Mouse (Mus musculus): Measurements from ENCODE around the gene Plekhg2. TPM values are rescaled to one million over a fixed set of nuclear protein-coding genes. Genes with fewer than 3 reads are reported as not detected.

Plekhg2 gene
- polyA plus RNA-seq (2015; fragmentation: Nextera tagmentation; extraction: Ambion mirVana) = 21.4 and 26.5 TPM in 2 replicates

DNA sequence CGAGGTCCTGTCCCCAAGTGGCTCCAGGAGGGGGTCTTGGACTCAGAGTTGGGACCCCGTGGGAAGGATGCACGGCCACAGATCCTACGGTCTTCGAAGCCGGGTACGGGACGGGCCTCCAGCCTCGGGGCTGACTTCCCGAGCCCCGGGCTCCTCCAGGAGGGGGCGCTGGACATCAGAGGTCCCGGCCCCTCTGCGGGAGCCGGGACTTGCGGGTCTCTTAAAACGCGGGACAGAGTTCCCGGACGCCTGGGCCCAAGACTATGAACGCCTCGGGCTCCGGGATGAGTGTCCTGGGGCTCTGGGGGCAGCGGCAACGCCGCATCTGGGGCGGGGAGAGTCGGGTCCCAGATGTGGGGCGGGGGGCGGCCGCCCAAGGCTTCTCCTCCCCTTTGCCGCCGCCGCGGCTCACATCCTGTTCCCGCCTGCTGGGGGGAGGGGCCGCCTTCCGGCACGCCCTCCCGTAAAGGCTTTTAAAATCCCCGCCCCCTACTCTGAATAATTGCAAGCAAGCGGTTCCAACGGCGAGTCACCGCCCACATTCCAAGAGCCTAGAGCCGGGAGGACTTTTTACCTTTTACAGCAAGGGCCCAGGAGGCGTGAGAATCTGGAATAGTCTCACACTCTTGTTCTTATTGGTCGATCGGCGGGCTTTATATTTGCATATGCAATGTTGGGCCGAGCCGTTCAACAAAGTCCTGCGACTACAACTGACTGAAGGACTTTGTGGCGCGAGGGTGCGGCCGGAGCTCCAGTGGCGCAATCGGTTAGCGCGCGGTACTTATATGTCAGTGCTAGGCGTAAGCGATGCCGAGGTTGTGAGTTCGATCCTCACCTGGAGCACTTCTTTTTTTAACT, at the start of gene Plekhg2:
Plekhg2 (minus strand) TSS at position 349 of the 858 bp plus-strand sequence.
- no peaks in the 10 kb centered on the region for H3K27me3 ChIP-seq (replicated peaks)
- H3K9me3 ChIP-seq (replicated peaks) = no peaks in the 10 kb centered on the region
- peak within 1 kb of the TSS; percentile 95 for H3K4me2 ChIP-seq
- peak; percentile 88 for ATAC-seq (ENCODE audit: low FRiP score)
- peak within 1 kb of the TSS; percentile 93 for H3K27ac ChIP-seq (replicated peaks)
- H3K36me3 ChIP-seq = 0 out of 2 replicates have a peak, but pooled peaks cover 5% of the 10 kb centered on the region
- H3K9ac ChIP-seq (replicated peaks) = peak within 1 kb of the TSS; percentile 73
- peak within 1 kb of the TSS; percentile 87 for H3K4me3 ChIP-seq (replicated peaks)
- under 1% methylated on average over 64 of the region's 66 CpGs for WGBS
- H3K4me1 ChIP-seq = peaks cover 56% of the 10 kb centered on the region

DNA sequence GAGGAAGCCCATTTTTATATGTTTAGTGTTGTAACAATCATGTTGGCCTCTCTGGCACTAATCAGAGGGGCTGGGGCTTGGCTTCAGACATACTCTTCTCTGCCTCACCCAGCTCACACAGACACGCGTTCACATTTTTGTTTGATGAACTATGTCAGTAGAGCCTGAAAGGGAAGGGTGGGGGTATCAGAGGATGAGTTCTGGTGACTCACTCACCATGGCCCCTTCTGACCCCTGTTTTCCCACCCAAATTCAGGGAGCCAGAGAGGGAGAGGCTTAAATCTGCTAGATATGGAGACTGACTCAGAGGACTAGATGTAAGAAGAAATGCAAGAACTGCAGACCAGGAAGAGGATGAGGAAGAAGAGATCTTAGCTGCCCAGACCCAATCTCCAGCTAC, 47.0 kb upstream of the Plekhg2 start:
- WGBS = 96% methylated on average over 2 of the region's 2 CpGs
- no peaks in the 10 kb centered on the region for H3K27me3 ChIP-seq (replicated peaks)
- no peak overlapping the region for H3K4me2 ChIP-seq
- H3K36me3 ChIP-seq = peaks cover 83% of the 10 kb centered on the region
- H3K27ac ChIP-seq (replicated peaks) = no peak overlapping the region
- ATAC-seq (ENCODE audit: low FRiP score) = no peak
- H3K9ac ChIP-seq (replicated peaks) = no peak overlapping the region
- no peak overlapping the region for H3K4me3 ChIP-seq (replicated peaks)
- H3K9me3 ChIP-seq (replicated peaks) = no peaks in the 10 kb centered on the region
- H3K4me1 ChIP-seq = 0 out of 2 replicates have a peak, but pooled peaks cover 4% of the 10 kb centered on the region

DNA sequence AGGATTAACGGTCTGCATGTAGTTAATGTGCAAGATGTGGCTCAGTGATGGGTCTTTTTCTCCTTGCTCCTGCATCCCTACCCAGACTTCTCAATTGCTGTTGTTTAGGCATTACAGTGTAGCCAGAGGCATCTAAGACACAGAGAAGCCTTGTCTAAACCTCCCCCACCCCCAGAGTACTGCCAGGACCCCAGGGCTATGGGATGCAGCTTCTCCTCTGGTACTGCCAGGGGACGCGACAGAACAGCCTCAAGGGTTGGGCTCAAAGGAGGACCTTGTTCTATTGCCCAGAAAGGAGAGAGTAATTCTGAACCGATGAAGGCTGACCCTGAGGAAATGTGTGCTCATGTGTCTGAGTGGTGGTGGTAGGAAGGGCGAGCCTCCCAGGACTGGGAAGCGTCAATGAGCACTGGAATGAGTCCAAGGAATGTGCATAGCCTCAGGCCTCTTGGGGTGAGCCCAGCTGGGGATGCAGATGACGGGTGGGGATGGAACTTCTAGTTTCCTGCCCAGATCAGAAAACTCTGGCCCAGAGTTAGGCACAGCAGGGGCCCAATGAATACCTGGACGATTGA, 45.8 kb upstream of the Plekhg2 start:
- Histone ChIP-seq H3K27ac (replicated peaks) (0 out of 2 replicates have a peak overlapping the region, but pooled peaks have one; percentile 18), H3K27me3 (replicated peaks) (no peaks in the 10 kb centered on the region), H3K9ac (replicated peaks) (no peak overlapping the region), H3K4me2 (no peak overlapping the region), H3K36me3 (peaks cover 90% of the 10 kb centered on the region), H3K4me3 (replicated peaks) (no peak overlapping the region), H3K4me1 (0 out of 2 replicates have a peak, but pooled peaks cover 4% of the 10 kb centered on the region), H3K9me3 (replicated peaks) (no peaks in the 10 kb centered on the region)
- ATAC-seq (ENCODE audit: low FRiP score) = peak; percentile 38; the same call in 1 of the 2 replicates
- 66% methylated on average over 8 of the region's 8 CpGs for WGBS

DNA sequence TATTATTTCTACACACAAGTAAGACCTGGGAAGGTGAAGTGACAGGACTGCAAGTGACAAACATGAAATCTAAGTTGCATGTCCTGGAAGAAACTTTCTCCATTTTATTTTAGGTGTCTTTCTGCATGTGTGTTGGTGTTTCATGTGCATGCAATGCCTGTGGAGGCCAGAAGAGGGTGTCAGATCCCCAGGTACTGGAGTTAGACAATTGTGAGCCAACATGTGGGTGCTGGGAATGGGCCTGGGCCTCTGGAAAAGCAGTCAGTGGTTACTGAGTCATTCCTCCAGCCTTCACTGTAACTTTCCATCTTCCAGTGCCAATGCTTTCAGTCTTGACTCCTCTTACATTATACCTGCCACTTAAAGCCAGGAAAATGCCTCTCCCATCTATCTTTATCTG, 45.0 kb upstream of the Plekhg2 start:
- 0 out of 2 replicates have a peak, but pooled peaks cover 4% of the 10 kb centered on the region for H3K4me1 ChIP-seq
- no peaks in the 10 kb centered on the region for H3K9me3 ChIP-seq (replicated peaks)
- H3K36me3 ChIP-seq = peaks cover 90% of the 10 kb centered on the region
- no peak for ATAC-seq (ENCODE audit: low FRiP score)
- no peak overlapping the region for H3K4me2 ChIP-seq
- H3K27ac ChIP-seq (replicated peaks) = no peak overlapping the region
- no peak overlapping the region for H3K9ac ChIP-seq (replicated peaks)
- no peaks in the 10 kb centered on the region for H3K27me3 ChIP-seq (replicated peaks)
- no peak overlapping the region for H3K4me3 ChIP-seq (replicated peaks)

DNA sequence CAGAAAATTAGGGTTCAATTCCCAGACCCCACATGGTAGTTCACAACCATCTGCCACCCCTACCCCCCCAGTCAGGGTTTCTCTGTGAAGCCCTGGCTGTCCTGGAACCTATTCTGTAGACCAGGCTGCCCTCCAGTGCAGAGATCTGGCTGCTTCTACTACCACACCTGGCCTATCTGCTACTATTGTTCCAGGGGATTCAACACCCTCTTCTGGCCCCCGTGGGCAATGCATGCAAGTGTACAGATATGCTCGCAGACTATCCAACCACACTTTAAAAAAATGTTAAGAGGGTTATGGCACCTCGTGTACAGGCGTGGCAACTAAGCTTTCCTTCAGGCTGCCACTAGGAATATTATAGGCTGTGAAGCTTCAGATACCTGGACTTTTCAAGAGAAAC, 40.4 kb upstream of the Plekhg2 start:
- H3K4me3 ChIP-seq (replicated peaks) = no peak overlapping the region
- no peak overlapping the region for H3K27ac ChIP-seq (replicated peaks)
- H3K4me1 ChIP-seq = no peaks in the 10 kb centered on the region
- H3K9ac ChIP-seq (replicated peaks) = no peak overlapping the region
- H3K36me3 ChIP-seq = peaks cover 82% of the 10 kb centered on the region
- no peaks in the 10 kb centered on the region for H3K27me3 ChIP-seq (replicated peaks)
- WGBS = 93% methylated on average over 4 of the region's 4 CpGs
- no peak overlapping the region for H3K4me2 ChIP-seq
- H3K9me3 ChIP-seq (replicated peaks) = no peaks in the 10 kb centered on the region
- ATAC-seq (ENCODE audit: low FRiP score) = no peak

- no peaks in the 10 kb centered on the region for H3K27me3 ChIP-seq (replicated peaks)
- ATAC-seq (ENCODE audit: low FRiP score) = no peak
- no peak overlapping the region for H3K9ac ChIP-seq (replicated peaks)
- H3K36me3 ChIP-seq = peaks cover 84% of the 10 kb centered on the region
- H3K4me2 ChIP-seq = no peak overlapping the region
- H3K4me3 ChIP-seq (replicated peaks) = no peak overlapping the region
- H3K27ac ChIP-seq (replicated peaks) = no peak overlapping the region
- WGBS = 93% methylated on average over 3 of the region's 3 CpGs
- no peaks in the 10 kb centered on the region for H3K4me1 ChIP-seq
- no peaks in the 10 kb centered on the region for H3K9me3 ChIP-seq (replicated peaks)
Observed at GRCm38 (mm10) chr7:28410841-28411475, 38.6 kb upstream of the Plekhg2 start.

GRCm38 (mm10) chr7:28401942-28402341, 29.5 kb upstream of the Plekhg2 start:
- Histone ChIP-seq H3K27me3 (replicated peaks) (no peaks in the 10 kb centered on the region), H3K36me3 (peaks cover 93% of the 10 kb centered on the region), H3K9ac (replicated peaks) (no peak overlapping the region), H3K4me1 (no peaks in the 10 kb centered on the region), H3K9me3 (replicated peaks) (no peaks in the 10 kb centered on the region), H3K4me3 (replicated peaks) (no peak overlapping the region), H3K4me2 (no peak overlapping the region), H3K27ac (replicated peaks) (no peak overlapping the region)
- WGBS = 90% methylated on average over 3 of the region's 3 CpGs
- no peak for ATAC-seq (ENCODE audit: low FRiP score)

DNA sequence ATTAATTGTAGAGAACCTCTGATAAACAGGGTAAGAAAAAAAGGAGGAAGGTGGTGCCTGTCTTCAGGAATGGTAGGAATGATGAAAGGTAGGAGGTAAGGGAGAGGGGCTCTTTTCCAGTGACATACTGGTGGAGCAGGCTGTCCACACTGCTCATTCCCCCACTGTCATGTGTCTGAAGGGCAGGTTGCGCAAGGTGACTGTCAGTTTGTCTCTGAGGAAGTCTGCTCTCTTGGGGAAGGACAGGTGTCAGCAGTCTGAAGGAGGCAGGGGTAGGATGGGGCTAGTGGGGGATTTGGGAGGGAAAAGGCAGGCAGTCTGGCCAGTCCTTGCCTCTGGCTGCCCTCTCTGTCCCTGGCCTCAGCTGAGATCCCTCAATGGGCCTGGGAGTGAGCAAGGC, 28.6 kb upstream of the Plekhg2 start:
- Histone ChIP-seq H3K4me1 (no peaks in the 10 kb centered on the region), H3K4me2 (no peak overlapping the region), H3K27me3 (replicated peaks) (no peaks in the 10 kb centered on the region), H3K9ac (replicated peaks) (no peak overlapping the region), H3K27ac (replicated peaks) (no peak overlapping the region), H3K4me3 (replicated peaks) (no peak overlapping the region), H3K9me3 (replicated peaks) (no peaks in the 10 kb centered on the region), H3K36me3 (peaks cover 92% of the 10 kb centered on the region)
- WGBS = 100% methylated on average over 1 of the region's 1 CpGs
- ATAC-seq (ENCODE audit: low FRiP score) = no peak

DNA sequence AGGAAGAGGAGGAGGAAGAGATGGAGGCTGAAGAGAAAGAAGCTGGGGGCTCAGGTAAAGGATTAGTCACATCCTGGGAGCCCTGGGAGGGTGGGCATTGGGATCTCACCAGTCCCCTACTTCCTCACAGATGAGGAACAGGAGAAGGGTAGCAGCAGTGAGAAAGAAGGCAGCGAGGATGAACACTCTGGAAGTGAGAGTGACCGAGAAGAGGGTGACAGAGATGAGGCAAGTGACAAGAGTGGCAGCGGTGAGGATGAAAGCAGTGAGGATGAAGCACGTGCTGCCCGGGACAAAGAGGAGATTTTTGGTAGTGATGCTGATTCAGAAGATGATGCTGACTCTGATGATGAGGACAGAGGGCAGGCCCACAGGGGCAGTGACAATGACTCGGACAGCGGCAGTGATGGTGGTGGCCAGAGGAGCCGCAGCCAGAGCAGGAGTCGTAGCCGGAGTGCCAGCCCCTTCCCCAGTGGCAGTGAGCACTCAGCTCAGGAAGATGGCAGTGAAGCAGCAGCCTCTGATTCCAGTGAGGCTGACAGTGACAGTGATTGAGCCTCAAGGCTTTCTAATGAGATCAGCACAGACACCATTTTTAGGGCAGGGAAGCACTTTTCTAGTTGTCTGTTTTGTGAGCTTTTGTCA, 26.4 kb upstream of the Plekhg2 start:
- Histone ChIP-seq H3K36me3 (peaks cover 83% of the 10 kb centered on the region), H3K27me3 (replicated peaks) (no peaks in the 10 kb centered on the region), H3K4me2 (no peak overlapping the region), H3K9me3 (replicated peaks) (no peaks in the 10 kb centered on the region), H3K4me3 (replicated peaks) (no peak overlapping the region), H3K4me1 (peaks cover 7% of the 10 kb centered on the region), H3K9ac (replicated peaks) (no peak overlapping the region), H3K27ac (replicated peaks) (no peak overlapping the region)
- ATAC-seq (ENCODE audit: low FRiP score) = no peak
- 92% methylated on average over 10 of the region's 10 CpGs for WGBS

DNA sequence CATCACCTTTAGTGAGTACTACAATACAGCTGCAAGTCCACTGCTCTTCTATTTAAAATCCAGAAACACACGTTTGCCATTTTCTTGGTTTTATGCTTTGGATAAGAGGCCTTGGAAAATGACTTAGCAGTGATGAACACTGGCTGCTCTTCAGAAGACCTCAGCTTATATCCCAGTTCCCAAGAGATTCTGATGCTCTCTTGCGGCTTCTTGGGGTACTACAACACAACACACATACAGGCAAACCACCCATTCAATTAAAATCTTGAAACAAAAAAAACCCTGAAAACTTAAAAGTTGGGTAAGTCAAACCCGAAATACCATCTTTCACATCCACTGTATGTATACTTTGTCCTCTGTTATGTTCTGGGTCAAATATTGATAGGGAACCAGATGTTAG, 25.6 kb upstream of the Plekhg2 start:
- ATAC-seq (ENCODE audit: low FRiP score) = no peak
- no peaks in the 10 kb centered on the region for H3K27me3 ChIP-seq (replicated peaks)
- no peaks in the 10 kb centered on the region for H3K9me3 ChIP-seq (replicated peaks)
- H3K27ac ChIP-seq (replicated peaks) = no peak overlapping the region
- WGBS = 68% methylated on average over 3 of the region's 3 CpGs
- no peak overlapping the region for H3K4me2 ChIP-seq
- peaks cover 13% of the 10 kb centered on the region for H3K4me1 ChIP-seq
- no peak overlapping the region for H3K9ac ChIP-seq (replicated peaks)
- H3K4me3 ChIP-seq (replicated peaks) = no peak overlapping the region
- peaks cover 75% of the 10 kb centered on the region for H3K36me3 ChIP-seq

- 94% methylated on average over 4 of the region's 4 CpGs for WGBS
- ATAC-seq (ENCODE audit: low FRiP score) = no peak
- H3K36me3 ChIP-seq = peaks cover 54% of the 10 kb centered on the region
- H3K27me3 ChIP-seq (replicated peaks) = no peaks in the 10 kb centered on the region
- no peak overlapping the region for H3K9ac ChIP-seq (replicated peaks)
- no peaks in the 10 kb centered on the region for H3K9me3 ChIP-seq (replicated peaks)
- no peak overlapping the region for H3K27ac ChIP-seq (replicated peaks)
- H3K4me2 ChIP-seq = no peak overlapping the region
- no peak overlapping the region for H3K4me3 ChIP-seq (replicated peaks)
- H3K4me1 ChIP-seq = peaks cover 24% of the 10 kb centered on the region
Observed at GRCm38 (mm10) chr7:28395425-28395824, 23.0 kb upstream of the Plekhg2 start.

Measured in neural tube, embryonic 15.5 days (tissue).